Mouse (Mus musculus) bone marrow macrophage, adult 2 months (primary cell): Measurements from ENCODE around the gene Lcn3.

Experiments used
- CTCF ChIP-seq: IDR thresholded peaks from 2 replicates; pipeline ENCODE4 v1.5.1; 2012; ENCODE audit warnings: low read depth, mild to moderate bottlenecking, low read length, moderate library complexity
- POLR2A ChIP-seq: IDR thresholded peaks from 2 replicates; pipeline ENCODE4 v1.6.1; 2012; ENCODE audit warnings: mild to moderate bottlenecking, low read depth, low read length, borderline replicate concordance

DNA sequence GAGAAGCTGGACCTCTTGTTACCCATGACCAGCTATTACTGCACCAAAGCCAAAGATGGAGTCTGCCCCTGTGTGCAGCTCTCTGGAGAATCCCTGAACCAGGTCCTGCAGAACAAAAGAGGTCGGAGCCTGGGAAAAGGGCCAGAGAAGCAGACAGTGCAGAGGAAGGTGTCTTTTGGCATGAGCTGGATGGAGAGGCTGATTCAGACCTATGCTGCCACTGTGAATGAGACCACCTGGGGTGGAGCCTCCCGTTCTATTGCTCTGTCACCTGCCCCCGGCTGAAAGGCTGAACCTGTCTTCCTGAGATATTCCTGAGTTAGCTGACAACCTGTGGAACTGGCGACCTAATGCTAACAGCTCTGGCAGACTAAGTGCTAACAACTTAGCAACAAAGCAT is 15.6 kb downstream of the Lcn3 start:
- no peak for TF ChIP-seq CTCF
- TF ChIP-seq POLR2A, result no peak
